Mouse (Mus musculus) heart, postnatal 0 days (tissue): ENCODE results near the gene Nova2. TPM values are rescaled to one million over a fixed set of nuclear protein-coding genes. Genes with fewer than 3 reads are reported as not detected.

Experiments used
- ATAC-seq: fragments of 200-750 bp; cut with Nextera tagmentation; 2 replicates; pipeline ENCODE4 v1.8.0; 2017; ENCODE audit warnings: low read depth, moderate number of reproducible peaks, moderate library complexity; ENCODE audit not compliant: insufficient read depth
- DNase-seq: peaks from one replicate; pipeline ENCODE4 v3.0.0-alpha.2; 2016; ENCODE audit warnings: low spot score
- H3K27ac ChIP-seq: fragments of 300-500 bp; sonication (generic); 2 replicates; pipeline ENCODE4 v1.5.1; 2014; ENCODE audit warnings: low read depth, mild to moderate bottlenecking
- H3K27me3 ChIP-seq: fragments of 300-500 bp; sonication (generic); 2 replicates; pipeline ENCODE4 v1.6.1; 2014; ENCODE audit warnings: low read length, mixed read lengths; ENCODE audit not compliant: control insufficient read depth, insufficient read depth
- H3K36me3 ChIP-seq: fragments of 300-500 bp; sonication (generic); replicated peaks from 2 replicates; pipeline ENCODE4 v1.6.1; 2014; ENCODE audit warnings: low read length, mixed read lengths; ENCODE audit not compliant: control insufficient read depth, insufficient read depth
- H3K4me1 ChIP-seq: fragments of 300-500 bp; sonication (generic); 2 replicates; pipeline ENCODE4 v1.6.1; 2014; ENCODE audit warnings: antibody characterized with exemption; ENCODE audit not compliant: control insufficient read depth, insufficient read depth
- H3K4me2 ChIP-seq: fragments of 300-500 bp; sonication (generic); 2 replicates; pipeline ENCODE4 v1.6.1; 2014; ENCODE audit warnings: low read depth, mild to moderate bottlenecking, low read length, moderate library complexity
- H3K4me3 ChIP-seq: fragments of 300-500 bp; sonication (generic); 2 replicates; pipeline ENCODE4 v1.5.1; 2014; ENCODE audit warnings: low read depth, low read length
- H3K9ac ChIP-seq: fragments of 300-500 bp; sonication (generic); replicated peaks from 2 replicates; pipeline ENCODE4 v1.6.1; 2014; ENCODE audit warnings: low read depth, low read length, mixed read lengths
- H3K9me3 ChIP-seq: fragments of 300-500 bp; sonication (generic); replicated peaks from 2 replicates; pipeline ENCODE4 v1.6.1; 2016; ENCODE audit warnings: low read length; ENCODE audit not compliant: control insufficient read depth
- CTCF ChIP-seq: IDR thresholded peaks from 2 replicates; pipeline ENCODE4 v1.5.1; 2016; ENCODE audit warnings: antibody characterized with exemption, control low read depth, low read depth
- EP300 ChIP-seq: IDR thresholded peaks from 2 replicates; pipeline ENCODE4 v1.6.1; 2016; ENCODE audit warnings: antibody characterized with exemption, low read depth
- WGBS: fragments of 180-500 bp; shearing (Covaris S2); extraction: QIAGEN DNeasy Blood & Tissue Kit; methylation state at CpG from one replicate; pipeline ENCODE4 v1.1.7; 2014; 5-methylcytosine and 5-hydroxymethylcytosine counted together
- polyA plus RNA-seq: library from polyadenylated mRNA; unstranded; fragments of >200 nt; fragmentation: Nextera tagmentation; extraction: Ambion mirVana; gene quantifications from 2 replicates; pipeline ENCODE4 v1.2.1, GENCODE M21; 2015
- total RNA-seq: library from RNA; depleted of rRNA; stranded (reverse); fragments of >200 nt; gene quantifications from 2 replicates; pipeline ENCODE4 v1.2.3, GENCODE M21; 2014; ENCODE audit warnings: low replicate concordance

Nova2 gene
- total and polyA plus RNA-seq, 2 experiments from 2014 or later: 0.41 to 0.61 TPM

DNA sequence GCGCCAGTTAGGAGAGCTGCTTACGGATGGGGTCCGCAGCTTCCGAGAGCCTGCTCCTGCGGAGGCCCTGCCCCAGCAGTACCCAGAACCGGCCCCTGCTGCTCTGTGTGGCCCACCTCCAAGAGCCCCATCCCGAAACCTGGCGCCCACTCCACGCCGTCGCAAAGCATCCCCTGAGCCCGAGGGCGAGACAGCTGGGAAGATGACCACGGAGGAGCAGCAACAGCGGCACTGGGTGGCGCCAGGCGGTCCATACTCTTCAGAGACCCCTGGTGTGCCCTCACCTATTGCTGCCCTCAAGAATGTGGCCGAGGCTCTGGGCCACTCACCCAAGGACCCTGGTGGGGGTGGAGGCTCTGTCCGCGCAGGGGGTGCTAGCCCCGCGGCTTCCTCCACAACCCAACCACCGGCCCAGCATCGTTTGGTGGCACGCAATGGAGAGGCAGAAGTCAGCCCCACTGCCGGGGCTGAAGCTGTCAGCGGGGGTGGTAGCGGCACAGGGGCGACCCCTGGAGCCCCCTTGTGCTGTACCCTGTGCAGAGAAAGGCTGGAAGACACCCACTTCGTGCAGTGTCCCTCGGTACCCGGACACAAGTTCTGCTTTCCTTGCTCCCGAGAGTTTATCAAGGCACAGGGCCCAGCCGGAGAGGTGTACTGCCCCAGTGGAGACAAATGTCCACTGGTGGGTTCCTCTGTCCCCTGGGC is 79.9 kb downstream of the Nova2 start:
- H3K27me3 ChIP-seq: no peaks in the 10 kb centered on the region
- H3K4me3 ChIP-seq: no peak overlapping the region
- no peaks in the 10 kb centered on the region for H3K9me3 ChIP-seq
- DNase-seq (no peak), ATAC-seq (no peak)
- TF ChIP-seq CTCF: no peak
- H3K9ac ChIP-seq: no peak overlapping the region
- H3K4me1 ChIP-seq: peaks cover 14% of the 10 kb centered on the region
- 0 out of 2 replicates have a peak, but pooled peaks cover 14% of the 10 kb centered on the region for H3K36me3 ChIP-seq
- 85% methylated on average over 34 of the region's 34 CpGs for WGBS
- H3K4me2 ChIP-seq: peak overlapping the region; percentile 91; the same call in 1 of the 2 replicates
- H3K27ac ChIP-seq: no peak overlapping the region

- Histone ChIP-seq H3K9me3 (no peaks in the 10 kb centered on the region), H3K27ac (no peak overlapping the region), H3K4me3 (no peak overlapping the region), H3K36me3 (0 out of 2 replicates have a peak, but pooled peaks cover 14% of the 10 kb centered on the region), H3K4me2 (no peak overlapping the region), H3K27me3 (no peaks in the 10 kb centered on the region), H3K9ac (no peak overlapping the region), H3K4me1 (peaks cover 14% of the 10 kb centered on the region)
- peak; percentile 25; the same call in 1 of the 2 replicates for ATAC-seq
- WGBS: 5% methylated on average over 12 of the region's 12 CpGs
- peak; percentile 90 for DNase-seq
- TF ChIP-seq EP300: no peak
- TF ChIP-seq CTCF: peak; percentile 100
Measured at GRCm38 (mm10) chr7:19006476-19006875, 80.8 kb downstream of the Nova2 start.

- no peaks in the 10 kb centered on the region for H3K9me3 ChIP-seq
- peaks cover 20% of the 10 kb centered on the region for H3K4me1 ChIP-seq
- H3K9ac ChIP-seq: no peak overlapping the region
- DNase-seq (no peak), ATAC-seq (no peak)
- WGBS: 82% methylated on average over 13 of the region's 13 CpGs
- H3K4me3 ChIP-seq: no peak overlapping the region
- no peak overlapping the region for H3K27ac ChIP-seq
- H3K27me3 ChIP-seq: no peaks in the 10 kb centered on the region
- H3K4me2 ChIP-seq: no peak overlapping the region
- TF ChIP-seq EP300 (no peak), CTCF (no peak)
- 0 out of 2 replicates have a peak, but pooled peaks cover 14% of the 10 kb centered on the region for H3K36me3 ChIP-seq
Measured at GRCm38 (mm10) chr7:19007026-19007977, 81.6 kb downstream of the Nova2 start.

- H3K9ac ChIP-seq: no peak overlapping the region
- ATAC-seq (no peak), DNase-seq (no peak)
- H3K27me3 ChIP-seq: no peaks in the 10 kb centered on the region
- H3K9me3 ChIP-seq: no peaks in the 10 kb centered on the region
- no peak overlapping the region for H3K4me2 ChIP-seq
- 0 out of 2 replicates have a peak, but pooled peaks cover 9% of the 10 kb centered on the region for H3K36me3 ChIP-seq
- H3K4me3 ChIP-seq: no peak overlapping the region
- H3K4me1 ChIP-seq: 0 out of 2 replicates have a peak, but pooled peaks cover 8% of the 10 kb centered on the region
- WGBS: 79% methylated on average over 7 of the region's 7 CpGs
- no peak for TF ChIP-seq CTCF
- no peak for TF ChIP-seq EP300
- no peak overlapping the region for H3K27ac ChIP-seq
Measured at GRCm38 (mm10) chr7:19010581-19010980, 84.9 kb downstream of the Nova2 start.

GRCm38 (mm10) chr7:19012025-19012621 is 86.4 kb downstream of the Nova2 start:
- 1% methylated on average over 31 of the region's 31 CpGs for WGBS
- Histone ChIP-seq H3K9me3 (no peaks in the 10 kb centered on the region), H3K9ac (peak overlapping the region; percentile 56)

More at GRCm38 (mm10) chr7:19012025-19012621, 86.4 kb downstream of the Nova2 start:
- Histone ChIP-seq H3K4me3 (peak overlapping the region; percentile 38), H3K4me2 (peak overlapping the region; percentile 65), H3K27me3 (no peaks in the 10 kb centered on the region), H3K27ac (peak overlapping the region; percentile 55), H3K4me1 (0 out of 2 replicates have a peak, but pooled peaks cover 6% of the 10 kb centered on the region), H3K36me3 (0 out of 2 replicates have a peak, but pooled peaks cover under 1% of the 10 kb centered on the region)
- ATAC-seq (peak; percentile 66), DNase-seq (peak; percentile 43)
- TF ChIP-seq CTCF: no peak
- TF ChIP-seq EP300: 0 out of 2 replicates have a peak, but pooled peaks have one; percentile 19
